Mouse (Mus musculus) limb, embryonic 13.5 days (tissue): ENCODE results near the gene Crkl. TPM values are rescaled to one million over a fixed set of nuclear protein-coding genes. Genes with fewer than 3 reads are reported as not detected.
"Not testable (repeated sequence)": the region's sequence is repeated elsewhere in the genome, so short reads cannot be mapped to it uniquely, and the experiment has no call there.

Source experiments
- ATAC-seq: fragments of 200-750 bp; cut with Nextera tagmentation; 2 replicates; pipeline ENCODE4 v1.8.0; 2017; ENCODE audit warnings: low read depth, moderate number of reproducible peaks, moderate TSS enrichment; ENCODE audit not compliant: low FRiP score
- H3K27ac ChIP-seq: fragments of 300-500 bp; sonication (generic); 2 replicates; pipeline ENCODE4 v1.5.1; 2015; ENCODE audit warnings: inconsistent platforms, mild to moderate bottlenecking, moderate library complexity
- H3K27me3 ChIP-seq: fragments of 300-500 bp; sonication (generic); 2 replicates; pipeline ENCODE4 v1.6.1; 2015; ENCODE audit warnings: mild to moderate bottlenecking, inconsistent platforms
- H3K36me3 ChIP-seq: fragments of 300-500 bp; sonication (generic); 2 replicates; pipeline ENCODE4 v1.6.1; 2015; ENCODE audit warnings: inconsistent platforms, mild to moderate bottlenecking, moderate library complexity
- H3K4me1 ChIP-seq: fragments of 300-500 bp; sonication (generic); 2 replicates; pipeline ENCODE4 v1.6.1; 2015; ENCODE audit warnings: inconsistent platforms
- H3K4me2 ChIP-seq: fragments of 300-500 bp; sonication (generic); replicated peaks from 2 replicates; pipeline ENCODE4 v1.6.1; 2015; ENCODE audit warnings: inconsistent platforms, mild to moderate bottlenecking, moderate library complexity
- H3K4me3 ChIP-seq: fragments of 300-500 bp; sonication (generic); 2 replicates; pipeline ENCODE4 v1.5.1; 2015; ENCODE audit warnings: moderate library complexity, mild to moderate bottlenecking, inconsistent platforms
- H3K9ac ChIP-seq: fragments of 300-500 bp; sonication (generic); 2 replicates; pipeline ENCODE4 v1.6.1; 2015; ENCODE audit warnings: mild to moderate bottlenecking, inconsistent platforms
- H3K9me3 ChIP-seq: fragments of 300-500 bp; sonication (generic); 2 replicates; pipeline ENCODE4 v1.6.1; 2016; ENCODE audit warnings: inconsistent platforms
- WGBS: fragments of 180-500 bp; shearing (Covaris S2); methylation state at CpG from one replicate; pipeline ENCODE4 v1.1.7; 2015; 5-methylcytosine and 5-hydroxymethylcytosine counted together
- polyA plus RNA-seq: library from polyadenylated mRNA; unstranded; fragments of >200 nt; fragmentation: Nextera tagmentation; extraction: Ambion mirVana; gene quantifications from 2 replicates; pipeline ENCODE4 v1.2.1, GENCODE M21; 2015

Crkl gene
- polyA plus RNA-seq, 1 experiment from 2014 or later, result 81.6 TPM

DNA sequence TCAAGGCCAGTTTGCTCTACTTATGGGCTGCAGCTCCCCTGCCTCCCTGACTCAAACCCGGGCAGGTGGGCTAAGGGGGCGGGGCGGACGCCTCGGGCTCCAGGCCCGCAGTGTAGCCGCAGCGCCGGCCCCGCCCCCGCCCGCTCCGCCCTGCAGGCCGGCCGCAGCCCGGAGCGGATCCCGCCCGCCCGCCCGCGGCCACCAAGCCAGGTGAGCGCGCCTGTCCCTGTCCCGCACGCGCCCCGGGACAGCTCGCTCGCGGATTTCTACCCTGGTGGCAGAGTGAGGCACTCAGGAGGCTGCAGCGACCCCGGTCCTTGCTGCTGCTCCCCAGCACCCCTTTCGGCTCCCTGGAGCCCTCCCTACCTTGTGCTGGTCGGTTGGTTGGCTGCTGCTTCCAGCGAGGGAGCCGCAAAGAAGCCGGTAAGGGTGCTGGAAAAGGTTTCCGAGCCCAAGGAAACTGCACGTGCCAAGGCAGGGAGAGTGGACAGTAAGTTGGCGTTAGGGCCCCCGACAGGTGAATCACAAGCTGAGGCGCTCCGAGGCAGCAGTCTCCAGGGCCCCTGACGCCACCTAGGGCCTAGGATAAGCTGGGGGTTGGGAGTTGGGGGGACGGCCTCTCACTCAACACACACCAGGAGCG is 37.8 kb downstream of the Crkl start, which contains the start of gene Aifm3:
TSS of gene Aifm3 (plus strand) at position 143 of the 643 bp plus-strand sequence.
- peak within 1 kb of the TSS; percentile 50 for H3K4me3 ChIP-seq
- H3K4me2 ChIP-seq, result peak within 1 kb of the TSS; percentile 83
- H3K4me1 ChIP-seq, result peaks cover 12% of the 10 kb centered on the region
- peaks cover 34% of the 10 kb centered on the region for H3K36me3 ChIP-seq
- H3K27ac ChIP-seq, result no peak within 1 kb of the TSS
- peaks cover 39% of the 10 kb centered on the region for H3K27me3 ChIP-seq
- ATAC-seq, result peak; percentile 68
- H3K9ac ChIP-seq, result peak within 1 kb of the TSS; percentile 65
- WGBS, result 1% methylated on average over 47 of the region's 47 CpGs
- H3K9me3 ChIP-seq, result no peaks in the 10 kb centered on the region

DNA sequence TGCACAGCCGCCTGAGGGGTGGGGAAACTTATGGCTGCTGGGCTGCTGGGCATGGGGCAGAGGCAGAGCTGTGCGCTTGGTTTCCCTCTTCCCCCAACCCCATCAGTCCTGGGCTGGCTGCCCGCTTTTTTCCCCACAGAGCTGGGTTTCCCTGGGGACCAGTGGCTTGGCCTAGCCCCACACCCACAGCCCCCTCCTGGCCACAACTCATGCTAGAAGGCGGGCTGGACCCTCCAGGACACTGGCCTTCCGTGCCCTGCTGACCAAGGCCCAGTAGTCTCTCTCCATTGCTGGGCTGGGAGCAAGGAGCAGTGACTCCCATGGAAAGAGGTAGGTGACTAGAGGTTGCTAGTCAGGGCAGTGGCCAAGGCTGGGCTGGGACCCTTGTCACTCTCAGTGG is 39.4 kb downstream of the Crkl start:
- H3K4me2 ChIP-seq, result no peak overlapping the region
- no peaks in the 10 kb centered on the region for H3K9me3 ChIP-seq
- WGBS, result 77% methylated on average over 5 of the region's 5 CpGs
- H3K4me1 ChIP-seq, result peaks cover 13% of the 10 kb centered on the region
- no peak overlapping the region for H3K9ac ChIP-seq
- ATAC-seq, result no peak
- peaks cover 18% of the 10 kb centered on the region for H3K36me3 ChIP-seq
- H3K27me3 ChIP-seq, result peaks cover 39% of the 10 kb centered on the region
- no peak overlapping the region for H3K27ac ChIP-seq
- no peak overlapping the region for H3K4me3 ChIP-seq

GRCm38 (mm10) chr16:17491896-17492561 is 40.2 kb downstream of the Crkl start:
- peaks cover 22% of the 10 kb centered on the region for H3K4me1 ChIP-seq
- H3K27ac ChIP-seq, result no peak overlapping the region
- H3K36me3 ChIP-seq, result peaks cover 10% of the 10 kb centered on the region
- H3K9me3 ChIP-seq, result no peaks in the 10 kb centered on the region
- no peak overlapping the region for H3K4me2 ChIP-seq
- no peak overlapping the region for H3K4me3 ChIP-seq
- peaks cover 39% of the 10 kb centered on the region for H3K27me3 ChIP-seq
- no peak overlapping the region for H3K9ac ChIP-seq
- WGBS, result 59% methylated on average over 5 of the region's 5 CpGs
- no peak for ATAC-seq

DNA sequence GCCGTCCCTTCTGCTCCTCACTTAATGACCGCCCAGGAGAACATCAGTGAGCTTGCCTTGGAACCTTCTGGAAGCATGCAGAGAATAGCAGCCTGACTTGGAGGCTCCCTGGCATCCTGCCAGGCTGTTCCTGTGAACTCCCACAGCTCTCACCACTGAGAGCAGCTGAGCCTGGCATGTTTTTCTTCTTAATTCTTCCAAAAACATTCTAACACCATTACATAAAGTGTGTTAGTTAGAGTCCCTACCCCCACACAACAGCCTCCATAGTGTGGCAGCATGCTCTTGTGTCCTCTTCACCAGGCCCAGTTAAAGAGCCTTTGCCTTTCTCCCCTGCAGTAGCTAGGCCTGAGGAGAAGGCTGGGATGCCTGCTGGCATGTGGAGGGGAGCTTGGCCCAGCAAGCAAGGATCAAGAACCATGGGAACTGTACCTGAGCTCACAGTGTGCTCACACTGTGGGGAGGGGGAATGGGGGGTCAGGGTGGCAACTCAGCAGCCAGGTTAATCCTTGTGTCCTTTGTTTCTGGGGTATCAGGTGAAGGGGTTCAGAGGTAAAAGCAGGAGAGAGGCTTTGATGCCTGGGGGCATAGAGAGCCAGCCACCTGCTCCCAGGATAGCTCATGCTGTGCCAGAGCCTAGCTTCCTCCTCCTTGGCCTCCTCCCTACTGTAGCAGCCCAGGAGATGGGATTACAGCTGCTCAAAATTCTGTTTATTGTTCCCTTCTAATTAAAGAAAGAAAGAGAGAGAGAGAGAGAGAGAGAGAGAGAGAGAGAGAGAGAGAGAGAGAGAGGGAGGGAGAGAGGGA is 44.9 kb downstream of the Crkl start:
- peak overlapping the region; percentile 33; the same call in 1 of the 2 replicates for H3K27ac ChIP-seq
- H3K27me3 ChIP-seq, result peaks cover 5% of the 10 kb centered on the region
- H3K36me3 ChIP-seq, result no peaks in the 10 kb centered on the region
- H3K4me2 ChIP-seq, result no peak overlapping the region
- H3K9ac ChIP-seq, result 0 out of 2 replicates have a peak overlapping the region, but pooled peaks have one; percentile 35
- no peak overlapping the region for H3K4me3 ChIP-seq
- H3K9me3 ChIP-seq, result no peaks in the 10 kb centered on the region
- peaks cover 9% of the 10 kb centered on the region for H3K4me1 ChIP-seq
- WGBS, result 49% methylated on average over 2 of the region's 2 CpGs
- peak; percentile 50; the same call in 1 of the 2 replicates for ATAC-seq

DNA sequence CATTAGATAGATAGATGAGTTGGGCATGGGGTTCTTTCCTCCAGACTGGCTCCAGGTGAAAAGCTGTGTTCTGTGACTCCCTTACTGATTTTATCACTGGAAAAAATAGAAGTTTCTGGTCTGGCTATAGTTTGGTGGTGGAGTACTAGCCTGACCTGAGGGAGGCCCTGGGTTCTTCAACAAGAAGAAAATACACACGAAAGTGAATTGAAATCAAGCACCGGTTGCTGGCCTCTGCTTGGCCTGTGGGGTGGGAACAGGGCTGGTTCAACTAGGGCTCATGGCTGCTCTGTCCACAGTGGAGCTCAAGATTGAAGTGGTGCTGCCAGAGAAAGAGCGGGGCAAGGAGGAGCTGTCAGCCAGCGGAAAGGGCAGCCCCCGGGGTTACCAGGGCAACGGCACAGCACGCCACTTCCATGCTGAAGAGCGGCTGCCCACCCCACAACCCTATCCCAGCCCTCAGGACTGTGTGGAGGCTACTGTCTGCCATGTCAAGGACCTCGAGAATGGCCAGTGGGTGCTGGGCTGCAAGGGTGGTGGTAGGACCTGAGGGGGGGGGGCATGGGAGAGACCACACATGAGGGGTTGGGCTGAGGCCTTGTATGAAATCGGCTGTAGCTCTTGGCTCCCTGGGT is 47.6 kb downstream of the Crkl start:
- WGBS, result 28% methylated on average over 10 of the region's 10 CpGs
- no peak overlapping the region for H3K4me3 ChIP-seq
- ATAC-seq, result peak; percentile 17; the same call in 1 of the 2 replicates

DNA sequence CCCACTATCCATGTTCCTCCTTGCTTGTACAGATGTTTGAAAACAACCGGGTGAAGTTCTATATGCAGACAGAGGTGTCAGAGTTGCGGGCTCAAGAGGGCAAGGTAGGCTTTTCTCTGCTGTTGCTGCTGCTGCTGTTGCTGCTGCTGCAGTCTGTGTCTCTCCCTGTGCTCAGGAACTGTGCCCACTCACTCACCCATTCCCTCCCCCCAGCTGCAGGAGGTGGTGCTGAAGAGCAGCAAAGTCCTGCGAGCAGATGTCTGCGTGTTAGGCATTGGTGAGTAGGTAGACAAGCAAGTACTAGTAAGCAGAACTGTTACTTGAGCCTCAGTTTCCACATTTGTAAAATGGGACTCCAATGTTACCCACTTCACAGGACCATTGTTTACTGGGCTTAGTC is 50.9 kb downstream of the Crkl start:
- Histone ChIP-seq H3K4me3 (no peak overlapping the region), H3K9ac (no peak overlapping the region), H3K27me3 (peaks cover 10% of the 10 kb centered on the region), H3K27ac (no peak overlapping the region), H3K9me3 (no peaks in the 10 kb centered on the region), H3K4me2 (no peak overlapping the region), H3K4me1 (no peaks in the 10 kb centered on the region), H3K36me3 (no peaks in the 10 kb centered on the region)
- 75% methylated on average over 4 of the region's 4 CpGs for WGBS
- ATAC-seq, result no peak

More for the DNA sequence above, 47.6 kb downstream of the Crkl start:
- H3K27ac ChIP-seq, result no peak overlapping the region
- peaks cover 9% of the 10 kb centered on the region for H3K4me1 ChIP-seq
- H3K36me3 ChIP-seq, result no peaks in the 10 kb centered on the region
- H3K9me3 ChIP-seq, result no peaks in the 10 kb centered on the region
- H3K27me3 ChIP-seq, result peaks cover 5% of the 10 kb centered on the region; the same call in 1 of the 2 replicates
- H3K9ac ChIP-seq, result no peak overlapping the region
- H3K4me2 ChIP-seq, result no peak overlapping the region

DNA sequence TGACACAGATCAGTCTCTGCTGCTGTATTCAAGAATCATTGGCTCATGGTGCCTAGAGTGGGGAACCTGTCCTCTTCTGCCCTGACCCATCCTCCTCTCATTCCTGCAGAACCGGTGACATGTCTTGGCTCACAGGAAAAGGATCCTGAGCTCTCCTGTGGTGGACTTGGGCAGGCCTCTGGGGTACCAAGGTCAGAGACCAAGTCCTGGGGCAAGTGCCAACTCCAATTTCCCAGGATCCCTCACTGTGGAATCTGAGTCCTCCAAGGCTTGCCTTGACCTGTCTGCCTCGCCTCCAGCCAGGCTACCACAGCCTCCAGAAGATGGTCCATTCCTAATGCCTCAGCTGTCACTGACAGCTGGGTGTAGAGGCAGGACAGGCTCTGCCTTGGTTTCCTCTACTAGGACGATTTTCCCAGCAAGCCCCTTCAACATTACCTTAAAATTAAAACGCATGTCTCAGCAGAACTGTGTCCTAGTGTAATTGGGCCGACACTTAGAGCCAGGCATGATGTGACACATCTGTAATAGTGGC is 55.3 kb downstream of the Crkl start:
- Histone ChIP-seq H3K9ac (no peak overlapping the region), H3K27ac (no peak overlapping the region), H3K4me1 (peaks cover 16% of the 10 kb centered on the region), H3K27me3 (peaks cover 10% of the 10 kb centered on the region), H3K9me3 (no peaks in the 10 kb centered on the region), H3K36me3 (peaks cover 12% of the 10 kb centered on the region), H3K4me3 (no peak overlapping the region), H3K4me2 (no peak overlapping the region)
- ATAC-seq, result no peak
- WGBS, result 81% methylated on average over 5 of the region's 5 CpGs

- Histone ChIP-seq H3K27me3 (peaks cover 10% of the 10 kb centered on the region), H3K9ac (peak overlapping the region; percentile 87), H3K4me3 (peak overlapping the region; percentile 69), H3K4me2 (peak overlapping the region; percentile 83), H3K4me1 (peaks cover 16% of the 10 kb centered on the region), H3K36me3 (peaks cover 22% of the 10 kb centered on the region), H3K27ac (peak overlapping the region; percentile 85)
- not testable (repeated sequence) for ATAC-seq, H3K9me3 ChIP-seq
- WGBS, result 32% methylated on average over 3 of the region's 3 CpGs
Observed at GRCm38 (mm10) chr16:17508031-17508430, 56.2 kb downstream of the Crkl start.

DNA sequence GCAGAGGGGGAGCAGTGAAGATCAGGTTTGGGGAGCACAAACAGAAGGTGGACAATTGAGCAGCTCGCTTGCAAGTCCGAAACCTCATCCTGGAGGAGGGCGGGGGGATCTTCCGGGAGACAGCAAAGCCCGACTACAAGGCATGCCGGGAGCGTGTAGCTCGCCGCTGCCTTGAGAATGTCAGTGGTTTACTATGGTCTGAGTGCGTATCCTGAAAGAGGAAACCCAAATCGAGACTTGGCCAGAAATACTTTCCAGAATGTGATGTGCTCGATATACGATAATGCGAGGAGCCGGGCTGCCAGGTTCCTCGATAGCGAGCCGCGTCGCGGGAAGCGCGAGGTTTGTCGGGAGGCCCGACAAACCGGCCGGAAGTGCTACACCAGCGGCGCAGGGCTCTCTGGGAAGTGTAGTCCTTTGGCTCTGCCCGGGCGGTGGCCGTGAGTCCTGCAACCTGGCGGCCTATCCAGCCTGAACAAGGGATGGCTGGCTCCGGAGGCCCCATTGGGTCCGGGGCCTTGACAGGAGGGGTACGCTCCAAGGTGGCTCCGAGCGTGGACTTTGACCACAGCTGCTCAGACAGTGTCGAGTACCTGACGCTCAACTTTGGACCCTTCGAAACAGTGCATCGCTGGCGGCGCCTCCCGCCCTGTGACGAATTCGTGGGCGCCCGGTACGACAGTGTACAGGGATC is 56.9 kb downstream of the Crkl start, which contains the start of gene Lztr1:
TSS of gene Lztr1 (plus strand) at position 143 of the 694 bp plus-strand sequence.
- ATAC-seq, result peak; percentile 96
- under 1% methylated on average over 50 of the region's 50 CpGs for WGBS

GRCm38 (mm10) chr16:17509240-17509597 is 57.4 kb downstream of the Crkl start:
- 9% methylated on average over 9 of the region's 9 CpGs for WGBS
- H3K9me3 ChIP-seq, result no peaks in the 10 kb centered on the region
- ATAC-seq, result no peak
- H3K4me1 ChIP-seq, result peaks cover 16% of the 10 kb centered on the region
- H3K4me2 ChIP-seq, result peak overlapping the region; percentile 83
- peak overlapping the region; percentile 69 for H3K4me3 ChIP-seq
- peak overlapping the region; percentile 87 for H3K9ac ChIP-seq
- H3K27me3 ChIP-seq, result peaks cover 6% of the 10 kb centered on the region; the same call in 1 of the 2 replicates
- peaks cover 34% of the 10 kb centered on the region for H3K36me3 ChIP-seq
- peak overlapping the region; percentile 85 for H3K27ac ChIP-seq

More for the DNA sequence above, 56.9 kb downstream of the Crkl start, which contains the start of gene Lztr1:
- H3K4me1 ChIP-seq, result peaks cover 16% of the 10 kb centered on the region
- peak within 1 kb of the TSS; percentile 69 for H3K4me3 ChIP-seq
- peaks cover 28% of the 10 kb centered on the region for H3K36me3 ChIP-seq
- H3K27ac ChIP-seq, result peak within 1 kb of the TSS; percentile 85
- peak within 1 kb of the TSS; percentile 87 for H3K9ac ChIP-seq
- peak within 1 kb of the TSS; percentile 83 for H3K4me2 ChIP-seq
- no peaks in the 10 kb centered on the region for H3K9me3 ChIP-seq
- peaks cover 6% of the 10 kb centered on the region; the same call in 1 of the 2 replicates for H3K27me3 ChIP-seq

- H3K36me3 ChIP-seq, result peaks cover 42% of the 10 kb centered on the region
- no peaks in the 10 kb centered on the region for H3K9me3 ChIP-seq
- peaks cover 6% of the 10 kb centered on the region; the same call in 1 of the 2 replicates for H3K27me3 ChIP-seq
- H3K4me1 ChIP-seq, result peaks cover 16% of the 10 kb centered on the region
- H3K27ac ChIP-seq, result no peak overlapping the region
- peak overlapping the region; percentile 87; the same call in 1 of the 2 replicates for H3K9ac ChIP-seq
- WGBS, result 95% methylated on average over 2 of the region's 2 CpGs
- H3K4me2 ChIP-seq, result peak overlapping the region; percentile 83
- ATAC-seq, result no peak
- peak overlapping the region; percentile 69 for H3K4me3 ChIP-seq
Observed at GRCm38 (mm10) chr16:17510143-17510542, 58.4 kb downstream of the Crkl start.
